Mouse (Mus musculus) CH12.LX (cell line): ENCODE data around the gene Plxna2.

Experiments used
- CTCF ChIP-seq, 2 experiments: IDR thresholded peaks in 1 of 2; conservative IDR thresholded peaks in 1 of 2; 2 replicates each; pipeline ENCODE4 v1.5.1; 2011 to 2012; ENCODE audit warnings: low read depth in 2 of 2, low read length in 2 of 2, improper control_type of control experiment in 1 of 2, inconsistent platforms in 1 of 2, mild to moderate bottlenecking in 1 of 2, moderate library complexity in 1 of 2
- ELF1 ChIP-seq: IDR thresholded peaks from 2 replicates; pipeline ENCODE4 v1.6.1; 2014; ENCODE audit warnings: low read depth, mild to moderate bottlenecking, inconsistent platforms, low read length, improper control_type of control experiment
- MYC ChIP-seq: IDR thresholded peaks from 2 replicates; pipeline ENCODE4 v1.6.1; 2011; ENCODE audit warnings: low read depth, mild to moderate bottlenecking, improper control_type of control experiment, low read length
- USF2 ChIP-seq: conservative IDR thresholded peaks from 2 replicates; pipeline ENCODE4 v1.6.1; 2011; ENCODE audit warnings: low read depth, low read length, improper control_type of control experiment

- TF ChIP-seq MYC (no peak), CTCF (conservative IDR thresholded peaks at IDR 0.05 in 1 of 2, IDR thresholded peaks at IDR 0.05 in 1 of 2; ENCODE audit: low read depth in 2 of 2, low read length in 2 of 2) (no peak), USF2 (no peak), ELF1 (no peak)
Observed at GRCm38 (mm10) chr1:194629135-194629689, 11.2 kb downstream of the Plxna2 start.
